Mouse (Mus musculus) lung, postnatal 0 days (tissue): Measurements from ENCODE around the gene Prlr.

ENCODE experiments used
- CTCF ChIP-seq: IDR thresholded peaks from 2 replicates; pipeline ENCODE4 v1.5.1; 2016; ENCODE audit warnings: antibody characterized with exemption, mild to moderate bottlenecking
- EP300 ChIP-seq: IDR thresholded peaks from 2 replicates; pipeline ENCODE4 v1.6.1; 2016; ENCODE audit warnings: antibody characterized with exemption, mild to moderate bottlenecking, control low read depth

GRCm38 (mm10) chr15:10264885-10265284 is 87.8 kb downstream of the Prlr start:
- no peak for TF ChIP-seq CTCF
- TF ChIP-seq EP300, result no peak
